ENCODE assay signal across 23 mouse cellular contexts in genomic region chr4:116854286-116854685, GRCm38 (mm10). TPM values are rescaled to one million over a fixed set of nuclear protein-coding genes. Genes with fewer than 3 reads are reported as not detected.
A peak's percentile ranks its signal among the peaks of the same experiment; 100 is the strongest.
DNase-seq lines count a peak whose midpoint lies in the region; ATAC-seq lines count a peak whose summit lies in the region.
"Had no signal": no experiment of that assay in that cellular context is flagged by ENCODE, and none has a peak within 500 bp of the region (broad histone marks: within the 10 kb centered on the region; RNA-seq: fewer than 3 reads in every experiment).

No protein-coding gene starts in this region.

- no peak for ATAC-seq in hindbrain, embryonic 14.5 days (ENCODE audit: low FRiP score)
- ATAC-seq in neural tube, embryonic 15.5 days (ENCODE audit: low FRiP score) = no peak
- ATAC-seq: activated CD4-positive, CD25-positive, alpha-beta regulatory T cell, adult 4 months; inflammation-experienced regulatory T-cells, adult 6 months had no signal

- H3K27ac ChIP-seq in hindbrain, embryonic 10.5 days = peak overlapping the region; percentile 79
- H3K27ac ChIP-seq in hindbrain, embryonic 14.5 days = no peak overlapping the region
- no peak overlapping the region for H3K27ac ChIP-seq in neural tube, embryonic 15.5 days (replicated peaks)
- H3K27ac ChIP-seq: heart, embryonic 15.5 days; hindbrain, embryonic 13.5 days; limb, embryonic 13.5 days; lung, embryonic 15.5 days had no signal

- H3K4me1 ChIP-seq in hindbrain, embryonic 10.5 days (replicated peaks) = peaks cover 19% of the 10 kb centered on the region
- H3K4me1 ChIP-seq in hindbrain, embryonic 14.5 days (replicated peaks; ENCODE audit: control insufficient read depth, insufficient read depth, low read length) = no peaks in the 10 kb centered on the region
- no peaks in the 10 kb centered on the region for H3K4me1 ChIP-seq in neural tube, embryonic 15.5 days
- H3K4me1 ChIP-seq: heart, embryonic 15.5 days; lung, embryonic 15.5 days had no signal

- no peaks in the 10 kb centered on the region for H3K27me3 ChIP-seq in hindbrain, embryonic 10.5 days (ENCODE audit: insufficient read depth, poor library complexity, severe bottlenecking)
- no peaks in the 10 kb centered on the region for H3K27me3 ChIP-seq in hindbrain, embryonic 14.5 days (ENCODE audit: control insufficient read depth, insufficient read depth, low read length)
- H3K27me3 ChIP-seq in neural tube, embryonic 15.5 days (replicated peaks) = no peaks in the 10 kb centered on the region
- H3K27me3 ChIP-seq: CH12.LX; heart, embryonic 15.5 days; hindbrain, embryonic 13.5 days; limb, embryonic 13.5 days; lung, embryonic 15.5 days had no signal

- DNase-seq in embryo, embryonic 10 days (ENCODE audit: low spot score) = peak; percentile 56
- no peak for DNase-seq in embryo, embryonic 9.5 days (ENCODE audit: extremely low spot score)
- peak; percentile 28 for DNase-seq in hindbrain, embryonic 10.5 days (ENCODE audit: low spot score)
- no peak for DNase-seq in hindbrain, embryonic 14.5 days (ENCODE audit: low spot score)
- peak; percentile 17 for DNase-seq in neural tube, embryonic 10.5 days (ENCODE audit: extremely low spot score, low spot score)
- peak; percentile 61 for DNase-seq in retina, postnatal 1 day
- no peak for DNase-seq in right cerebral cortex, adult 2 months (ENCODE audit: low spot score in 2 of 2)
- DNase-seq: adrenal gland, adult 2 months; adrenal gland, postnatal 36 days; cerebellum, adult 2 months; cerebellum, postnatal 14 days; gastrocnemius, postnatal 14 days; kidney, adult 18-20 months; kidney, postnatal 4 days had no signal

- H3K4me2 ChIP-seq in hindbrain, embryonic 14.5 days (replicated peaks) = no peak overlapping the region
- no peak overlapping the region for H3K4me2 ChIP-seq in neural tube, embryonic 15.5 days
- H3K4me2 ChIP-seq: heart, embryonic 15.5 days; hindbrain, embryonic 13.5 days; limb, embryonic 13.5 days; liver, embryonic 11.5 days; lung, embryonic 15.5 days had no signal

- H3K36me3 ChIP-seq in hindbrain, embryonic 10.5 days = no peaks in the 10 kb centered on the region
- H3K36me3 ChIP-seq in hindbrain, embryonic 14.5 days (replicated peaks; ENCODE audit: control insufficient read depth, insufficient read depth) = no peaks in the 10 kb centered on the region
- no peaks in the 10 kb centered on the region for H3K36me3 ChIP-seq in neural tube, embryonic 15.5 days
- H3K36me3 ChIP-seq: heart, embryonic 15.5 days; hindbrain, embryonic 13.5 days; limb, embryonic 13.5 days; lung, embryonic 15.5 days had no signal

- H3K4me3 ChIP-seq in hindbrain, embryonic 10.5 days = 0 out of 2 replicates have a peak overlapping the region, but pooled peaks have one; percentile 10
- H3K4me3 ChIP-seq in hindbrain, embryonic 14.5 days (replicated peaks; ENCODE audit: low read length) = no peak overlapping the region
- H3K4me3 ChIP-seq in neural tube, embryonic 15.5 days (replicated peaks) = no peak overlapping the region
- H3K4me3 ChIP-seq: heart, embryonic 15.5 days; hindbrain, embryonic 13.5 days; limb, embryonic 13.5 days; lung, embryonic 15.5 days had no signal

- no peak overlapping the region for H3K9ac ChIP-seq in hindbrain, embryonic 14.5 days
- no peak overlapping the region for H3K9ac ChIP-seq in neural tube, embryonic 15.5 days (replicated peaks)
- H3K9ac ChIP-seq: heart, embryonic 15.5 days; hindbrain, embryonic 13.5 days; limb, embryonic 13.5 days; lung, embryonic 15.5 days had no signal

- H3K9me3 ChIP-seq in hindbrain, embryonic 10.5 days = no peaks in the 10 kb centered on the region
- H3K9me3 ChIP-seq in hindbrain, embryonic 14.5 days (ENCODE audit: control insufficient read depth, low read length) = no peaks in the 10 kb centered on the region
- no peaks in the 10 kb centered on the region for H3K9me3 ChIP-seq in neural tube, embryonic 15.5 days (replicated peaks)
- H3K9me3 ChIP-seq: heart, embryonic 15.5 days; hindbrain, embryonic 13.5 days; limb, embryonic 13.5 days; lung, embryonic 15.5 days had no signal

- 6% methylated on average over 2 of the region's 2 CpGs for WGBS in hindbrain, embryonic 10.5 days
- 20% methylated on average over 2 of the region's 2 CpGs for WGBS in hindbrain, embryonic 14.5 days
- 20% methylated on average over 2 of the region's 2 CpGs for WGBS in neural tube, embryonic 15.5 days

RNA-seq across cellular contexts. Expression of gene Zswim5, which starts 22.9 kb away (rescaled TPM):
- polyA plus RNA-seq in hindbrain, embryonic 10.5 days (2016; fragmentation: Nextera tagmentation; extraction: Ambion mirVana) = 6.1 and 7.6 TPM in 2 replicates
- polyA plus RNA-seq in hindbrain, embryonic 14.5 days (2014; fragmentation: Nextera tagmentation; extraction: Ambion mirVana) = 5.9 and 6.0 TPM in 2 replicates
- 4.2 and 4.4 TPM in 2 replicates for polyA plus RNA-seq in neural tube, embryonic 15.5 days (2015; fragmentation: Nextera tagmentation; extraction: Ambion mirVana)
- polyA plus RNA-seq: activated CD4-positive, CD25-positive, alpha-beta regulatory T cell, adult 4 months had no signal

RNA-seq across cellular contexts. Expression of gene Hpdl, which starts 32.8 kb away (rescaled TPM):
- polyA plus RNA-seq in hindbrain, embryonic 10.5 days (2016; fragmentation: Nextera tagmentation; extraction: Ambion mirVana) = 1.1 and 1.3 TPM in 2 replicates
- 1.8 and 1.9 TPM in 2 replicates for polyA plus RNA-seq in hindbrain, embryonic 14.5 days (2014; fragmentation: Nextera tagmentation; extraction: Ambion mirVana)
- 1.4 and 1.8 TPM in 2 replicates for polyA plus RNA-seq in neural tube, embryonic 15.5 days (2015; fragmentation: Nextera tagmentation; extraction: Ambion mirVana)

RNA-seq across cellular contexts. Expression of gene Mutyh, which starts 46.8 kb away (rescaled TPM):
- polyA plus RNA-seq in hindbrain, embryonic 10.5 days (2016; fragmentation: Nextera tagmentation; extraction: Ambion mirVana) = 23.1 and 28.2 TPM in 2 replicates
- 5.5 and 6.4 TPM in 2 replicates for polyA plus RNA-seq in hindbrain, embryonic 14.5 days (2014; fragmentation: Nextera tagmentation; extraction: Ambion mirVana)
- 5.6 and 7.5 TPM in 2 replicates for polyA plus RNA-seq in neural tube, embryonic 15.5 days (2015; fragmentation: Nextera tagmentation; extraction: Ambion mirVana)

RNA-seq across cellular contexts. Expression of gene Toe1, which starts 46.8 kb away (rescaled TPM):
- polyA plus RNA-seq in hindbrain, embryonic 10.5 days (2016; fragmentation: Nextera tagmentation; extraction: Ambion mirVana) = 39.7 and 39.8 TPM in 2 replicates
- 25.3 and 27.1 TPM in 2 replicates for polyA plus RNA-seq in hindbrain, embryonic 14.5 days (2014; fragmentation: Nextera tagmentation; extraction: Ambion mirVana)
- polyA plus RNA-seq in neural tube, embryonic 15.5 days (2015; fragmentation: Nextera tagmentation; extraction: Ambion mirVana) = 27.2 and 33.4 TPM in 2 replicates

Comparison
In these comparisons a context has a peak if more than half of its experiments do, and no peak if none do; other contexts are left out.
1. DNase-seq: peak in embryo, embryonic 10 days (single experiment), hindbrain, embryonic 10.5 days (single experiment), neural tube, embryonic 10.5 days (single experiment) and retina, postnatal 1 day (single experiment); none in embryo, embryonic 9.5 days (single experiment), hindbrain, embryonic 14.5 days (single experiment) and right cerebral cortex, adult 2 months (0 of 2).